Mouse (Mus musculus) C2C12 (cell line): ENCODE results near the gene Bicra.

Experiments
- CTCF ChIP-seq: IDR thresholded peaks from one replicate; pipeline ENCODE4 v1.5.1; 2011; ENCODE audit not compliant: control insufficient read depth, insufficient read depth, insufficient read length
- MYOG ChIP-seq: IDR thresholded peaks from one replicate; pipeline ENCODE4 v1.6.1; 2011; ENCODE audit not compliant: control insufficient read depth, insufficient read length; ENCODE audit errors: extremely low read depth
- USF1 ChIP-seq: IDR thresholded peaks from one replicate; pipeline ENCODE4 v1.6.1; 2011; ENCODE audit warnings: low read depth, mild to moderate bottlenecking, control low read depth, moderate library complexity

DNA sequence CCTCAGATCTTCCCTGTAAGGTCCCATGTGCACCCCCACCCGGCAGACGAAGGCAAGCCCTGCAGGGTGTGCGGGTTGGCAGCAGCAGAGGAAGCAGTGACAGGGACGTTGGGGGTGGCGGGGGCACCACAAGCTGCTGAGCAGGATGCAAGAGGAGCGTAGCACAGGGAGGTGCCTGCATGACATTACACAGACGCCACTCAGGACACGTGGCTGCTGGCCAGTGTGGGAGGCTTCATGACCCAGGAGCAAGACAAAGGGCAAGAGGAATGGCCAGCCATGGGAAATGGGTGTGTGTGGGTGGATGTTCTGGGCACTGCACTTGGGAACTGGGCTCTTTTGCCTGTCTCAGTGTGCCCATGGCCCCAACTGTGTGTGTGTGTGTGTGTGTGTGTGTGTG lies 67.5 kb downstream of the Bicra start:
- no peak for TF ChIP-seq CTCF
- no peak for TF ChIP-seq USF1
- no peak for TF ChIP-seq MYOG
